7 mouse cellular contexts compared by ENCODE assay signal in genomic region chr2:165055905-165056304, GRCm38 (mm10). TPM values are rescaled to one million over a fixed set of nuclear protein-coding genes. Genes with fewer than 3 reads are reported as not detected.
DNase-seq lines count a peak whose midpoint lies in the region; ATAC-seq lines count a peak whose summit lies in the region.

No protein-coding gene starts in this region.

- ATAC-seq in forebrain, embryonic 12.5 days (ENCODE audit: low FRiP score): no peak
- peak; percentile 46; the same call in 1 of the 2 replicates for ATAC-seq in liver, embryonic 16.5 days (ENCODE audit: low read depth)
- ATAC-seq in stomach, embryonic 15.5 days (ENCODE audit: insufficient read depth, low FRiP score, low read depth): no peak; the same call in 1 of the 2 replicates

- intact Hi-C loops in left cerebral cortex, postnatal 36 days (cut with DNase I): no loop called here

- H3K4me3 ChIP-seq in forebrain, embryonic 12.5 days (replicated peaks): 0 out of 2 replicates have a peak overlapping the region, but pooled peaks have one; percentile 2
- H3K4me3 ChIP-seq in liver, embryonic 16.5 days (ENCODE audit: low read depth, low read length): peak overlapping the region; percentile 48
- H3K4me3 ChIP-seq in stomach, embryonic 15.5 days (replicated peaks): peak overlapping the region; percentile 37

- DNase-seq in embryo, embryonic 10 days (ENCODE audit: low spot score): peak; percentile 55
- peak; percentile 13 for DNase-seq in induced T-regulatory cell, adult 2 months (ENCODE audit: low read depth)
- DNase-seq in cerebellum, adult 11 months: no peak
- DNase-seq in left cerebral cortex, postnatal 36 days (ENCODE audit: low spot score in 2 of 2): no peak

- no peak overlapping the region for H3K27ac ChIP-seq in forebrain, embryonic 12.5 days
- no peak overlapping the region for H3K27ac ChIP-seq in liver, embryonic 16.5 days (ENCODE audit: low read length)
- no peak overlapping the region for H3K27ac ChIP-seq in stomach, embryonic 15.5 days

- peaks cover 23% of the 10 kb centered on the region for H3K4me1 ChIP-seq in forebrain, embryonic 12.5 days
- H3K4me1 ChIP-seq in liver, embryonic 16.5 days (ENCODE audit: control insufficient read depth, low read depth, low read length): no peaks in the 10 kb centered on the region
- peaks cover 10% of the 10 kb centered on the region; the same call in 1 of the 2 replicates for H3K4me1 ChIP-seq in stomach, embryonic 15.5 days

- H3K27me3 ChIP-seq in forebrain, embryonic 12.5 days: peaks cover 37% of the 10 kb centered on the region
- peaks cover 5% of the 10 kb centered on the region for H3K27me3 ChIP-seq in liver, embryonic 16.5 days (ENCODE audit: control insufficient read depth, insufficient read depth, low read depth, low read length)
- H3K27me3 ChIP-seq in stomach, embryonic 15.5 days (replicated peaks): 0 out of 2 replicates have a peak, but pooled peaks cover 7% of the 10 kb centered on the region

- no peaks in the 10 kb centered on the region for H3K9me3 ChIP-seq in forebrain, embryonic 12.5 days
- no peaks in the 10 kb centered on the region for H3K9me3 ChIP-seq in liver, embryonic 16.5 days (replicated peaks; ENCODE audit: control insufficient read depth, low read length)
- H3K9me3 ChIP-seq in stomach, embryonic 15.5 days: no peaks in the 10 kb centered on the region

- H3K4me2 ChIP-seq in forebrain, embryonic 12.5 days: peak overlapping the region; percentile 38
- peak overlapping the region; percentile 52 for H3K4me2 ChIP-seq in liver, embryonic 16.5 days (ENCODE audit: low read depth, low read length)
- peak overlapping the region; percentile 54 for H3K4me2 ChIP-seq in stomach, embryonic 15.5 days

- no peaks in the 10 kb centered on the region for H3K36me3 ChIP-seq in forebrain, embryonic 12.5 days (replicated peaks)
- H3K36me3 ChIP-seq in liver, embryonic 16.5 days (ENCODE audit: control insufficient read depth, insufficient read depth): no peaks in the 10 kb centered on the region
- no peaks in the 10 kb centered on the region for H3K36me3 ChIP-seq in stomach, embryonic 15.5 days

- H3K9ac ChIP-seq in forebrain, embryonic 12.5 days: no peak overlapping the region
- H3K9ac ChIP-seq in liver, embryonic 16.5 days (ENCODE audit: low read depth, low read length): no peak overlapping the region
- H3K9ac ChIP-seq in stomach, embryonic 15.5 days: no peak overlapping the region

- 14% methylated on average over 7 of the region's 7 CpGs for WGBS in forebrain, embryonic 12.5 days
- 2% methylated on average over 7 of the region's 7 CpGs for WGBS in liver, embryonic 16.5 days (ENCODE audit: insufficient replicate concordance)
- WGBS in stomach, embryonic 15.5 days: 3% methylated on average over 7 of the region's 7 CpGs

RNA-seq across cellular contexts. Expression of gene Cd40, which starts 0.5 kb away (rescaled TPM):
- 2.7 and 4.8 TPM in 2 replicates for polyA plus RNA-seq in forebrain, embryonic 12.5 days (2016; fragmentation: Nextera tagmentation; extraction: Ambion mirVana)
- polyA plus RNA-seq in liver, embryonic 16.5 days (2015; fragmentation: Nextera tagmentation; extraction: Ambion mirVana): 2.6 and 3.0 TPM in 2 replicates
- polyA plus RNA-seq in stomach, embryonic 15.5 days (2015; fragmentation: Nextera tagmentation; extraction: Ambion mirVana): 7.1 TPM in 2 replicates
- total RNA-seq in left cerebral cortex, postnatal 36 days (2021): 1 to 10 TPM; 1.0 to 1.6 TPM

RNA-seq across cellular contexts. Expression of gene Ncoa5, which starts 21.2 kb away (rescaled TPM):
- 138 and 144 TPM in 2 replicates for polyA plus RNA-seq in forebrain, embryonic 12.5 days (2016; fragmentation: Nextera tagmentation; extraction: Ambion mirVana)
- 14.2 and 15.3 TPM in 2 replicates for polyA plus RNA-seq in liver, embryonic 16.5 days (2015; fragmentation: Nextera tagmentation; extraction: Ambion mirVana)
- polyA plus RNA-seq in stomach, embryonic 15.5 days (2015; fragmentation: Nextera tagmentation; extraction: Ambion mirVana): 58.6 and 60.6 TPM in 2 replicates
- 10 to 100 TPM; 41.4 to 66.1 TPM for total RNA-seq in left cerebral cortex, postnatal 36 days (2021)

RNA-seq across cellular contexts. Expression of gene 1700025C18Rik, which starts 34.6 kb away (rescaled TPM):
- not detected in 2 replicates for polyA plus RNA-seq in forebrain, embryonic 12.5 days (2016; fragmentation: Nextera tagmentation; extraction: Ambion mirVana)
- polyA plus RNA-seq in liver, embryonic 16.5 days (2015; fragmentation: Nextera tagmentation; extraction: Ambion mirVana): not detected in 2 replicates
- polyA plus RNA-seq in stomach, embryonic 15.5 days (2015; fragmentation: Nextera tagmentation; extraction: Ambion mirVana): not detected in 2 replicates
- total RNA-seq in left cerebral cortex, postnatal 36 days (2021): not detected

Comparison
In these comparisons a context has a peak if more than half of its experiments do, and no peak if none do; other contexts are left out.
1. DNase-seq: peak in embryo, embryonic 10 days (single experiment) and induced T-regulatory cell, adult 2 months (single experiment); none in cerebellum, adult 11 months (single experiment) and left cerebral cortex, postnatal 36 days (0 of 2).
2. Peak in every context shown above with its lines, with median percentiles within 50 percentile points of each other: H3K4me2 ChIP-seq and H3K4me3 ChIP-seq.